In genomic region chr2:116059066-116059465, GRCm38 (mm10) we compare ENCODE assay signal across 11 mouse cellular contexts. TPM values are rescaled to one million over a fixed set of nuclear protein-coding genes. Genes with fewer than 3 reads are reported as not detected.
DNase-seq lines count a peak whose midpoint lies in the region; ATAC-seq and TF ChIP-seq lines count a peak whose summit lies in the region.
"Had no signal": no experiment of that assay in that cellular context is flagged by ENCODE, and none has a peak within 500 bp of the region (broad histone marks: within the 10 kb centered on the region; RNA-seq: fewer than 3 reads in every experiment).

No protein-coding gene starts in this region.

- TF ChIP-seq CTCF in heart, postnatal 0 days (IDR thresholded peaks at IDR 0.05; ENCODE audit: low read depth): no peak

- WGBS in heart, postnatal 0 days: 65% methylated on average over 3 of the region's 3 CpGs
- 24% methylated on average over 3 of the region's 3 CpGs for WGBS in forebrain, embryonic 10.5 days
- WGBS in intestine, embryonic 14.5 days: 27% methylated on average over 3 of the region's 3 CpGs
- 18% methylated on average over 3 of the region's 3 CpGs for WGBS in neural tube, embryonic 14.5 days

- H3K27ac ChIP-seq in heart, postnatal 0 days (ENCODE audit: low read depth): peak overlapping the region; percentile 25; the same call in 1 of the 2 replicates
- no peak overlapping the region for H3K27ac ChIP-seq in forebrain, embryonic 10.5 days
- peak overlapping the region; percentile 98 for H3K27ac ChIP-seq in intestine, embryonic 14.5 days (ENCODE audit: low read depth)
- peak overlapping the region; percentile 2; the same call in 1 of the 2 replicates for H3K27ac ChIP-seq in neural tube, embryonic 14.5 days (ENCODE audit: low read depth, low read length)

- H3K4me3 ChIP-seq in heart, postnatal 0 days (ENCODE audit: low read depth, low read length): 0 out of 2 replicates have a peak overlapping the region, but pooled peaks have one; percentile 15
- H3K4me3 ChIP-seq in forebrain, embryonic 10.5 days: peak overlapping the region; percentile 76; the same call in 1 of the 2 replicates
- H3K4me3 ChIP-seq in intestine, embryonic 14.5 days (ENCODE audit: low read depth, low read length): peak overlapping the region; percentile 78
- H3K4me3 ChIP-seq in neural tube, embryonic 14.5 days (ENCODE audit: low read depth, low read length): peak overlapping the region; percentile 59

- ATAC-seq in heart, postnatal 0 days (ENCODE audit: insufficient read depth, low read depth): no peak
- no peak for ATAC-seq in intestine, embryonic 14.5 days (replicated peaks; ENCODE audit: low FRiP score, low TSS enrichment, low read depth)
- ATAC-seq in neural tube, embryonic 14.5 days (ENCODE audit: low read depth): no peak
- no peak for ATAC-seq in erythroblast, adult 5-6 weeks (replicated peaks; ENCODE audit: low FRiP score, poor library complexity, severe bottlenecking)

- DNase-seq in heart, postnatal 0 days (ENCODE audit: low spot score): no peak
- DNase-seq in heart, postnatal 25 days (ENCODE audit: low spot score): no peak
- no peak for DNase-seq in forebrain, embryonic 10.5 days (ENCODE audit: extremely low spot score, low spot score)
- DNase-seq in intestine, embryonic 14.5 days (ENCODE audit: low spot score): peak; percentile 52
- DNase-seq in layer of hippocampus, adult 11-12 months (ENCODE audit: low spot score): no peak
- DNase-seq in thymus, postnatal 4 days: no peak
- DNase-seq: gastrocnemius, postnatal 36 days; lung, adult 18-20 months had no signal

- intact Hi-C loops in heart, postnatal 25 days (cut with DNase I): no loop called here

- peak overlapping the region; percentile 47 for H3K4me2 ChIP-seq in heart, postnatal 0 days (ENCODE audit: low read depth, low read length)
- H3K4me2 ChIP-seq in intestine, embryonic 14.5 days (ENCODE audit: low read length): peak overlapping the region; percentile 68
- peak overlapping the region; percentile 85 for H3K4me2 ChIP-seq in neural tube, embryonic 14.5 days (ENCODE audit: low read depth, low read length)

- H3K36me3 ChIP-seq in heart, postnatal 0 days (replicated peaks; ENCODE audit: control insufficient read depth, insufficient read depth, low read length): peaks cover 16% of the 10 kb centered on the region
- peaks cover 37% of the 10 kb centered on the region for H3K36me3 ChIP-seq in forebrain, embryonic 10.5 days (replicated peaks)
- peaks cover 13% of the 10 kb centered on the region; the same call in 1 of the 2 replicates for H3K36me3 ChIP-seq in intestine, embryonic 14.5 days (ENCODE audit: control insufficient read depth, insufficient read depth, low read length)
- H3K36me3 ChIP-seq in neural tube, embryonic 14.5 days (ENCODE audit: control insufficient read depth, insufficient read depth, low read length): no peaks in the 10 kb centered on the region

- H3K27me3 ChIP-seq in heart, postnatal 0 days (ENCODE audit: control insufficient read depth, insufficient read depth, low read length): no peaks in the 10 kb centered on the region
- peaks cover 67% of the 10 kb centered on the region for H3K27me3 ChIP-seq in forebrain, embryonic 10.5 days (ENCODE audit: poor library complexity, severe bottlenecking)
- 0 out of 2 replicates have a peak, but pooled peaks cover 2% of the 10 kb centered on the region for H3K27me3 ChIP-seq in intestine, embryonic 14.5 days (replicated peaks; ENCODE audit: control insufficient read depth, insufficient read depth, low read length)
- H3K27me3 ChIP-seq in neural tube, embryonic 14.5 days (ENCODE audit: control insufficient read depth, insufficient read depth, low read length): no peaks in the 10 kb centered on the region; the same call in 1 of the 2 replicates
- H3K27me3 ChIP-seq: CH12.LX had no signal

- TF ChIP-seq EP300 in heart, postnatal 0 days (IDR thresholded peaks at IDR 0.05; ENCODE audit: low read depth): no peak

- peaks cover 21% of the 10 kb centered on the region for H3K4me1 ChIP-seq in heart, postnatal 0 days (ENCODE audit: control insufficient read depth, insufficient read depth)
- peaks cover 81% of the 10 kb centered on the region for H3K4me1 ChIP-seq in forebrain, embryonic 10.5 days
- peaks cover 11% of the 10 kb centered on the region for H3K4me1 ChIP-seq in intestine, embryonic 14.5 days (replicated peaks; ENCODE audit: control insufficient read depth, insufficient read depth, low read length)
- peaks cover 38% of the 10 kb centered on the region for H3K4me1 ChIP-seq in neural tube, embryonic 14.5 days (ENCODE audit: control insufficient read depth, insufficient read depth, low read length)

- no peak overlapping the region for H3K9ac ChIP-seq in heart, postnatal 0 days (replicated peaks; ENCODE audit: low read depth, low read length)
- H3K9ac ChIP-seq in intestine, embryonic 14.5 days (ENCODE audit: low read length): peak overlapping the region; percentile 99
- peak overlapping the region; percentile 88; the same call in 1 of the 2 replicates for H3K9ac ChIP-seq in neural tube, embryonic 14.5 days (replicated peaks; ENCODE audit: low read depth, low read length)

- no peaks in the 10 kb centered on the region for H3K9me3 ChIP-seq in heart, postnatal 0 days (replicated peaks; ENCODE audit: control insufficient read depth, low read length)
- H3K9me3 ChIP-seq in forebrain, embryonic 10.5 days: no peaks in the 10 kb centered on the region
- H3K9me3 ChIP-seq in intestine, embryonic 14.5 days (ENCODE audit: control insufficient read depth, low read length): no peaks in the 10 kb centered on the region
- no peaks in the 10 kb centered on the region for H3K9me3 ChIP-seq in neural tube, embryonic 14.5 days (ENCODE audit: control insufficient read depth, low read length)

RNA-seq across cellular contexts. Expression of gene Meis2, which starts 6.6 kb away (rescaled TPM):
- 30.5 and 42.2 TPM in 2 replicates for total RNA-seq in heart, postnatal 0 days (2014; rRNA removed; ENCODE audit: low replicate concordance)
- 15.4 and 15.7 TPM in 2 replicates for polyA plus RNA-seq in heart, postnatal 0 days (2015; fragmentation: Nextera tagmentation; extraction: Ambion mirVana)
- total RNA-seq in heart, postnatal 25 days (2021): 10 to 100 TPM; 22.3 to 23.0 TPM
- polyA plus RNA-seq in forebrain, embryonic 10.5 days (2016; fragmentation: Nextera tagmentation; extraction: Ambion mirVana): 32.5 TPM in 2 replicates
- 67.3 and 73.2 TPM in 2 replicates for polyA plus RNA-seq in intestine, embryonic 14.5 days (2014; fragmentation: Nextera tagmentation; extraction: Ambion mirVana)
- polyA plus RNA-seq in neural tube, embryonic 14.5 days (2014; fragmentation: Nextera tagmentation; extraction: Ambion mirVana): 102 and 117 TPM in 2 replicates
- 0.63 TPM in 1 of 2 replicates, not detected in the other for total RNA-seq in erythroblast, adult 5-6 weeks (2015; ENCODE audit: low replicate concordance)
- not detected in 2 replicates for total RNA-seq in erythroblast, adult 5-6 weeks (2017; ENCODE audit: low replicate concordance)
- total RNA-seq: CH12.LX had no signal

Comparison
In these comparisons a context has a peak if more than half of its experiments do, and no peak if none do; other contexts are left out.
1. H3K4me3 ChIP-seq: peak in every context shown above with its lines; median percentile 78 in intestine, embryonic 14.5 days; 76 in forebrain, embryonic 10.5 days; 59 in neural tube, embryonic 14.5 days; 15 in heart, postnatal 0 days.